In the genomic region with DNA sequence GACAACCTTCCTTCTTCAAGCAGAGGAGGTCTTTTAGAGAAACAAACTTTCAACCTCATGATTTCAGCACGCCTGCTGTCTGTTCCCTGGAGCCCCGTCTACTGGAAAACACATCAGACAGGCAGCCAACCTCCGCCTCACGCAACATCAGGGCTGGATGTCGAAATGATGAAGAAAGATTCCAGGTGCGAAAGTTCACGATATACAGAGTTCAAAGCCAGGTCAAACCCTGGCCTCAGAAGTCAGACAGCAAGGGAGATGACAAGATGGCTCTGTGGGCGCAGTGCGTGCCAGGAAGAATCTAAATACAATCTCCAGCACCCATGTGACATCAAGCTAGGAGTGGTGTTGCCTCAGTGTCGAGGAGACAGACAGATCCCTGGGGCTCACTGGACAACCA, we compare ENCODE assay signal across 14 mouse cellular contexts. TPM values are rescaled to one million over a fixed set of nuclear protein-coding genes. Genes with fewer than 3 reads are reported as not detected.
DNase-seq lines count a peak whose midpoint lies in the region; ATAC-seq lines count a peak whose summit lies in the region.
"Had no signal": no experiment of that assay in that cellular context is flagged by ENCODE, and none has a peak within 500 bp of the region (broad histone marks: within the 10 kb centered on the region; RNA-seq: fewer than 3 reads in every experiment).

No protein-coding gene starts in this region.

- WGBS in heart, embryonic 12.5 days = 43% methylated on average over 10 of the region's 10 CpGs
- WGBS in intestine, embryonic 16.5 days = 41% methylated on average over 10 of the region's 10 CpGs
- 77% methylated on average over 10 of the region's 10 CpGs for WGBS in hindbrain, embryonic 12.5 days

- H3K4me3 ChIP-seq in heart, embryonic 12.5 days = no peak overlapping the region
- no peak overlapping the region for H3K4me3 ChIP-seq in intestine, embryonic 16.5 days (ENCODE audit: low read length)
- no peak overlapping the region for H3K4me3 ChIP-seq in hindbrain, embryonic 12.5 days
- H3K4me3 ChIP-seq: erythroblast, embryonic 14.5 days; limb, embryonic 15.5 days; midbrain, embryonic 10.5 days had no signal

- ATAC-seq in heart, embryonic 12.5 days (ENCODE audit: insufficient number of reproducible peaks, low FRiP score) = no peak
- peak; percentile 7; the same call in 1 of the 2 replicates for ATAC-seq in intestine, embryonic 16.5 days
- no peak for ATAC-seq in hindbrain, embryonic 12.5 days (ENCODE audit: low FRiP score)
- ATAC-seq: hindbrain, postnatal 0 days had no signal

- H3K27ac ChIP-seq in heart, embryonic 12.5 days (ENCODE audit: poor library complexity, severe bottlenecking) = peak overlapping the region; percentile 28; the same call in 1 of the 2 replicates
- peak overlapping the region; percentile 46 for H3K27ac ChIP-seq in intestine, embryonic 16.5 days (ENCODE audit: low read length)
- no peak overlapping the region for H3K27ac ChIP-seq in hindbrain, embryonic 12.5 days
- H3K27ac ChIP-seq: hindbrain, postnatal 0 days; limb, embryonic 15.5 days; midbrain, embryonic 10.5 days had no signal

- H3K9ac ChIP-seq in heart, embryonic 12.5 days = no peak overlapping the region
- H3K9ac ChIP-seq in intestine, embryonic 16.5 days (ENCODE audit: low read depth, low read length) = peak overlapping the region; percentile 50
- no peak overlapping the region for H3K9ac ChIP-seq in hindbrain, embryonic 12.5 days
- H3K9ac ChIP-seq: limb, embryonic 15.5 days had no signal

- H3K9me3 ChIP-seq in heart, embryonic 12.5 days (replicated peaks) = no peaks in the 10 kb centered on the region
- H3K9me3 ChIP-seq in intestine, embryonic 16.5 days (ENCODE audit: control insufficient read depth, low read length) = no peaks in the 10 kb centered on the region
- no peaks in the 10 kb centered on the region for H3K9me3 ChIP-seq in hindbrain, embryonic 12.5 days (replicated peaks)
- H3K9me3 ChIP-seq: limb, embryonic 15.5 days; midbrain, embryonic 10.5 days had no signal

- peaks cover 62% of the 10 kb centered on the region for H3K4me1 ChIP-seq in heart, embryonic 12.5 days (replicated peaks)
- peaks cover 50% of the 10 kb centered on the region for H3K4me1 ChIP-seq in intestine, embryonic 16.5 days (ENCODE audit: control insufficient read depth, insufficient read depth, low read length)
- H3K4me1 ChIP-seq in hindbrain, embryonic 12.5 days = peaks cover 28% of the 10 kb centered on the region

- no peak overlapping the region for H3K4me2 ChIP-seq in heart, embryonic 12.5 days
- H3K4me2 ChIP-seq in intestine, embryonic 16.5 days (ENCODE audit: low read depth, low read length) = no peak overlapping the region
- no peak overlapping the region for H3K4me2 ChIP-seq in hindbrain, embryonic 12.5 days (replicated peaks)
- H3K4me2 ChIP-seq: limb, embryonic 15.5 days had no signal

- no peaks in the 10 kb centered on the region for H3K27me3 ChIP-seq in heart, embryonic 12.5 days (replicated peaks)
- no peaks in the 10 kb centered on the region for H3K27me3 ChIP-seq in intestine, embryonic 16.5 days (replicated peaks; ENCODE audit: control insufficient read depth, insufficient read depth, low read length)
- H3K27me3 ChIP-seq in hindbrain, embryonic 12.5 days = no peaks in the 10 kb centered on the region
- H3K27me3 ChIP-seq: limb, embryonic 15.5 days had no signal

- H3K36me3 ChIP-seq in heart, embryonic 12.5 days = peaks cover 5% of the 10 kb centered on the region
- no peaks in the 10 kb centered on the region for H3K36me3 ChIP-seq in intestine, embryonic 16.5 days (ENCODE audit: control insufficient read depth, insufficient read depth, low read length)
- H3K36me3 ChIP-seq in hindbrain, embryonic 12.5 days = peaks cover 9% of the 10 kb centered on the region; the same call in 1 of the 2 replicates

- no peak for DNase-seq in heart, adult 8-10 months (ENCODE audit: low spot score)
- peak; percentile 33 for DNase-seq in thymus, postnatal 0 days (ENCODE audit: low spot score)
- no peak for DNase-seq in thymus, postnatal 10 days (ENCODE audit: low spot score in 2 of 2)
- peak; percentile 37 for DNase-seq in yolk sac, embryonic 10.5 days (ENCODE audit: low spot score)
- DNase-seq: cerebellum, adult 2 months; embryo, embryonic 11 days; kidney, postnatal 10 days had no signal

RNA-seq across cellular contexts. Expression of gene Gtf2ird1, which starts 23.4 kb away (rescaled TPM):
- 64.8 and 72.8 TPM in 2 replicates for polyA plus RNA-seq in heart, embryonic 12.5 days (2016; fragmentation: Nextera tagmentation; extraction: Ambion mirVana)
- total RNA-seq in heart, adult 8-10 months (2022) = 10 to 100 TPM; 20.9 to 28.3 (median 24.5) TPM
- polyA plus RNA-seq in thymus, postnatal 0 days (2015; fragmentation: Nextera tagmentation; extraction: Ambion mirVana) = 54.7 and 67.4 TPM in 2 replicates
- 66.5 and 66.6 TPM in 2 replicates for polyA plus RNA-seq in intestine, embryonic 16.5 days (2015; fragmentation: Nextera tagmentation; extraction: Ambion mirVana)
- polyA plus RNA-seq in hindbrain, embryonic 12.5 days (2016; fragmentation: Nextera tagmentation; extraction: Ambion mirVana) = 95.9 and 99.9 TPM in 2 replicates

Comparison
In these comparisons a context has a peak if more than half of its experiments do, and no peak if none do; other contexts are left out.
1. DNase-seq: peak in thymus, postnatal 0 days (single experiment) and yolk sac, embryonic 10.5 days (single experiment); none in heart, adult 8-10 months (single experiment) and thymus, postnatal 10 days (0 of 2).